Mouse (Mus musculus) urinary bladder, postnatal 14 days (tissue): ENCODE measurements around the gene Ly6g5c.

Experiments
- DNase-seq: peaks from one replicate; pipeline ENCODE4 v3.0.0; 2021; ENCODE audit warnings: low spot score

Ly6g5c gene

DNA sequence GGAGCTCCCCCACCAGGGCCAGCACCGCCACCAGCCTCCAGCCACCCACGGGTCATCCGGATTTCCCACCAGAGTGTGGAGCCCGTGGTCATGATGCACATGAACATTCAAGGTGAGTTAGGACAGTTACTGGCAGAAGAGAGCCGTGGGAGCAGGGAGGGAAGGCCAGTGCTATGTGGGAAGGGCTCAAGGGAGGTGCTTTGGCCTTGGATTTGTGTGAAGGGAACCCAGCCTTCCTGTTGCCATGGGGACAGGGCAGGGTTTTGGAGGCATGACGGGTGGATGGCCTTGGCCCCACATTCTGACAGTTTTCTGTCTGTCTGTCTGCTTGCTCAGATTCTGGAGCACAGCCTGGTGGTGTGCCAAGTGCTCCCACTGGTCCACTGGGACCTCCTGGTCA is 33.9 kb downstream of the Ly6g5c start:
- DNase-seq, result no peak

DNA sequence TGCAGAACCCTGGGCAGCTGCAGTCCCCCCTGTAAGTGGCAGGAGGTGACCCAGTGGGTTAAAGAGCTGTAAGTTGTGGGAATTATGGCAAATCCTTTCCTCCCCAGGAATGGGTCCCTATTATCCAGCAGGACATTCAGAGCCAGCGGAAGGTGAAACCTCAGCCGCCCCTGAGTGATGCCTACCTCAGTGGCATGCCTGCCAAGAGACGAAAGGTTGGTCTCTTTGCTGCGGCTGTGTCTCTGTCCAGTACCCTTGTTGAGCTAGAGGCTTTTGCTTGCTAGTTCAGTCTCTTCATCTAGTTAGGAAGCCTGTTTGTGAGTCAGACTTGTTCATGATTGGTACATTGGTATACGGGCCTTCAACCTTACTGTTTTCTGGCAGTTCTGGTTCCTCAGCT is 38.1 kb downstream of the Ly6g5c start:
- no peak for DNase-seq

DNA sequence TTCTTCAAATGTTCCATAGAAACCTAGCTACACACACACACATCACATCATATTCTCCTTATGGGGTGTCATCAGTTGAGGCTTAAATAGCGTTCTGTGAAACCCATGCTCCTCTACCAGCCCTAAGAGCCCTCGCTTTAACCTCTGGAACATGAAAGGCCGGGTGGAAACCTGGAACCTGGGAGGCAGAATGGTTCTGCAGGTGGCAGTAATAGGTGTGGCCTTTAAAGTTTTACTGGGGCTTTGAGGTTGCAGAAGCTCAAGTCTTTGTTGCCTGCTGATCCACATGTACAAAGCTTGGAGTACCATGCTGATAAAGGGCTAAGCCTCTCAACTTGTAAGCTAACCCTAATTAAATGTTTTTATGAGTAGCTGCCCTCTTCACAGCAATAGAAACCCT is 39.3 kb downstream of the Ly6g5c start:
- no peak for DNase-seq

DNA sequence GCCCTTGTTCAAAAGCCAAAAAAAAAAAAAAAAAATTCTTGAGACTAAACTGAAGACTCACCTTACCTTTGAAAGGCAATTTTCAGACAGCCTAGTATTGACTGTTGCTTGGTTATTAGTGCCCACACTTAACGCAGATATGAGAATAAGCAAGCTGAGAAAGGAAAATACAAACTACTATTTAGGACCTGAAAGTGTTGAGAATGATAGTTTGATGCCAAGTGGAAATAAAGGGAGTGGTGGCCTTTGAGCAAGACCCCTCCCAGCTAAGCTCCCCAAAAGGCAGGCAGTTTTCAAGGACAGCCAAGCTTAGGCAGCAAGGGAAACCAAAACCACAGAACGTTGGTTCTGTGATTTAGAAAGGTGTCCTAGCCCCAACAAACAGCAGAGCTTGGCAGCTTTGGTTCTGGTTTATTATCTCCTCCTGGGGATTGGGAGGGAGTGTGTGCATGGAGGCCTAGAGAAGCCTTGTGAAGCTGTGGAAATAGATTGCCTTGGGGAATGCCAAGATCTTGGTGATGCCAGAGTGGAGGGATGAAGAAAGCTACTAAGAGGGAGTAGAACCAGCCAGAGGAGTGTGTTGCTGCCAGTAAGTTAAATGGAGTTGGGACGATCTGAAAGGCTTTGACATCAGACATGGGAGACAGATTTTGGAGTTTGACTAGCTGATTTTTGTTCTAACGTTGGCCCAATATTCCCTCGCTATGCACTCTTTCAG is 40.0 kb downstream of the Ly6g5c start:
- no peak for DNase-seq

DNA sequence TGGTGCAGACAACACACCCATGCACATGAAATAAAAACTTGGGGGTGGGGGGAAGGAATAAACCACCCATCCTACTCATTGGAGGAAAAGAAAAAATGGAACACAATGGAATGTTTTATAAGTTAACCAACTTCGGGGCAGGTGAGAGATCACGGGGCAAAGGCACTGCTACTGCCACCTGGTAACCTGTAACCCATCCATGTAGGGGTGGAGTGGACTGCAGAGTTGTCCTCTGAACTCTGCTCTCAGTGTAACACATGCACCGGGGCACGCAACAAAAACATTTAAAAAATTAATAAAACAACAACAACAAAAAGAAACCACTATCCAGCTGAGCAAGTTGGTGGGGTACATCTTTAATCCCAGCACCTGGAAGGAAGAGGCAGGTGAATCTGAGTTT is 44.0 kb downstream of the Ly6g5c start:
- no peak for DNase-seq

DNA sequence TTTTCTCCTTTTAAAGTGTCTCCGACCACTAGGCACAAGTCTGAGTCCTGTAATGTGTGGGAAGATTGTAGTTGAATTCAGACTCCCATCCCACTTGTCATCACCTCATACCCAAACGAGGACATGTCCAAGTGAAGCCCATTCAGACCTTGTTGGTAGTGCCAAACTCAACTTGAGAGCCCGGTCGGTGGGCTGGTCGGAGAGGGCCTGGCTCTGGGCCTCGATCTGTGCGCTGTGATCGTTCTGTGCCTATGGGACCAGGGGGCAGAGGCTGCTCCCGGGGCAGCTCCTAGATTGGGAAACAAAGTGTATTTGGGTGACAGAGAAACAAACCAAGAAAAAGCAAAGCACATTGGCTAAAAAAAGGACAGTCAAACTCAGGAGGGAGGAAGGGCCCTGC is 45.0 kb downstream of the Ly6g5c start:
- no peak for DNase-seq

DNA sequence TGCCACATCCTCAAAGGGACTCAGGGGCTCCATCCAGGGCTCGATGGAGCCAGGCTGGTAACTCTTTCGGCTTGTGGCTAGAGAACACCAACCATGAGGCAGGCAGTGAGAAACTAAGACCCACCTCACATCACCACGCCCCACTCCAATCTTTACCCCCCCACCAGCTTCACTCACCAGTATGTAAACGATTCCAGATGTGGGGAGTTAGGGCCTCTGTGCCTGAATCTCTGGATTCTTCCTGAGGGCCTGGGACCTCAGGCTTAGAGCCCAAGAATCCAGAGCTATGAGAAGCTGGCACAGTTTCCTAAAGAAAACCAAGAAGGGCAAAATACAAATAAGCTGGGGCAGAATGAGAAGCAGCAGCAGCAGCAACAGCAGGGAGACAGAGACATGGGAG is 45.9 kb downstream of the Ly6g5c start:
- DNase-seq, result no peak

DNA sequence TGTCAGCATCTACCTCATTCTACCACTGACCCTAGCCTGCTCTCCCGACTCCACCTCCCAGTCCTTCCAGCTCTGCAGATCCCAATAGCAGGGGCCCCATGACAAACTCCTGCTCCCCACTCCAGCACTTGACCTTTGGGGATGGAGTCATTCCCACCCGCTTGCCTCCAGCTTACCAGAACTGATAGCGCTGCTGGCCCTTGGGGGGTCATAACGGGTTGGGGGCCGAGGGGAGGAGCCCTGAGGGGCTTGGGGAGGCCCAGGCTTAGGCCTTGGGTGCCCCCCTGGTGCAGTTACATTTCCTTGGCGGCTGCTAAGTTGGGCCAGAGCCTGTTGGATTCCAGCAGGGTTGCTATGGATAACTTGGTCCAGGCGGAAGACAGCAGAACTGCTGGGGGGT is 46.5 kb downstream of the Ly6g5c start:
- DNase-seq, result no peak

DNA sequence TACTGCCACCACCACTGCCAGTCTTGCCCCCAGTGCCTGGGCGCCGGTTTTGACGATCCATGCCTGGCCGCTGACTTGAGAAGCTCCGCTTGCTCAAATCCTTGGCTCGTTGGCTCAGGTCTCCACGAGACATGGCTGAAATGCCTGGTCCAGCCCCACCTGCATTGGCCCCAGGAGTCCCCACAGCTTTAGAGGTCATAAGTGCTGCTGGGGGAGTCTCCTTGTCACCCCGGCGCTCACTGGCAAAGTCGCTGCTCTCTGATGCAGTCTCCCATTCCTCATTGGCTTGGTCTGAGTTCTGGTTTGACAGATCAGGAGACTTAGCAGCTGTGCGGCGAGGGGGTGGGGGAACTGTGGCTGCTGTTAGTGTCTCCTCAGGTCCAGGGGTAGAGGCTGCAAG is 47.4 kb downstream of the Ly6g5c start:
- DNase-seq, result no peak

DNA sequence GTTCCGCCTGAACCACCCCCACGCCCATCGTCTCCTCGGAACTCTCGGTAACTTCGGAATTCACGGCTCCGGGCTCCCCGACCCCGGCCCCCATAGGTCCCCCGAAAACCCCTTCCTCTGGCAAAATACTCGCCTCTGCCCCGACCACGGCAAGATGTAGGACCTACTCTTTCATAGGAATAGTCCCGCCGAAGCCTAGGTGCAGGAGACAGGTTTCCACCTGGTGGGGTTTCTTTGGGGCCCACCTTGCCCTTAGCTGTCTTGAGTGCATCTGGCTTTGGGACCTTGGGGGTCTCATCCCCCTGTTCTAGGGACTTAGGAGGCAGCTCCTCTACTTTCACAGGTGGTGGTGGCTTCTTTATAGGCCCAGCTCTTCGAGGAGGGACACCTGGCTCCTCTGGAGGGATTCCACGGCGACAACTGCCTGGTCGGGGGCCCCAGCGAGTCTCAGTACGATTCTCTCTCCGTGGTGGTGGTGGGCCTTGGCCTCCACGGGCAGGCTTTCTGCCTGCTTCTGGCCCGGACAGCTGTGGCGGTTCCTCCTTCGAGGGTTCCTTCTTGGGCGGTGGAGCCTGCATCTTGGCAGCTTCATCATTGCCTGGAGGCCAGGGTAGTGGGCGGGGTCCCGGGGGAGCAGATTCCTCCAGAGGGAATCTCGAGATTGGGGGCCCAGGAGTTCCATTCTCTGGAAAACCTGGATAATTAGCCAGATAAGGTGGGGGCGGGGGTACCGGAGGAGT is 48.6 kb downstream of the Ly6g5c start:
- no peak for DNase-seq

DNA sequence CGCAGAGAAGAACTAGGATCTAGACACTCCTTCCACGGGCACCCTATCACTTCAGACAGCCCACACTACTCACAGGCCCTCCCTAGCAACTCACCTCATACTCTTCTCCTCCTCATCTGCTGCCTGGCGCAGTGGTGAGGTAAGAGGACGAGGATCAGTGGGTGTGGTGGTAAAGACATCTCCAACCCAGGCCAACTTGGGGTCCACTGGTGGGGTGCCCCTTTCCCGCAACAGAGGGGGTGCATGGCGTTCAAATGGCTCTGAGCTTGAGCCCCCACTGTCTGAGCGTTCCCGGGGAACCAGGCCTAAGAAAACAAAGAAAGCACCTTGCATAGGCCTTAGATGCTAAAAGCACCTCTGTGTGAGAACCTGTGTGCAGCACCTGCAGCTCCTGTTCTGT is 49.2 kb downstream of the Ly6g5c start:
- DNase-seq, result no peak

DNA sequence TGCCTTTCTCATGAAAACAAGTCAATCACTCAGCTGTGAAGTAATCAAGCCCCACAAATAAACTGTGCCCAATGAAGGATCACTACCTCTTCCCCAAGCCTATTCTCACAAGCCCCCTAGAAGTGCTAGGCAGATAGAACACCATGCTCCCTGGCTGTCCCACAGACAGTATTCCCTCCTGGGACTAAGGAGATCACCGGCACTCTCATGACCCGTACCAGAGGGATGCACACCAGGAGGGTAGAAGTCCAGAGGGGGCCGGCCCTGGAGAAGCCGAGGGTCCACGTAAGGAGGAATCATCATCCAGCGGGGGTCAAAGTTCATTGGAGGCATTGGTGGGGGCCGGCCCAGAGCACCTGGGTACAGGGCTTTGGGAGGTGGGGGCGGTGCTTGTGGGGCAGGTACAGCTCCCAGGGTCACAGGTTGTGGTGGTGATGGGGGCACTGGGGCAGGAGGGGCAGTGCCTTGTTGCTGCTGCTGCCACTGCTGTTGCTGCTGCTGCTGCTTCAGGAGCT is 49.6 kb downstream of the Ly6g5c start:
- no peak for DNase-seq

DNA sequence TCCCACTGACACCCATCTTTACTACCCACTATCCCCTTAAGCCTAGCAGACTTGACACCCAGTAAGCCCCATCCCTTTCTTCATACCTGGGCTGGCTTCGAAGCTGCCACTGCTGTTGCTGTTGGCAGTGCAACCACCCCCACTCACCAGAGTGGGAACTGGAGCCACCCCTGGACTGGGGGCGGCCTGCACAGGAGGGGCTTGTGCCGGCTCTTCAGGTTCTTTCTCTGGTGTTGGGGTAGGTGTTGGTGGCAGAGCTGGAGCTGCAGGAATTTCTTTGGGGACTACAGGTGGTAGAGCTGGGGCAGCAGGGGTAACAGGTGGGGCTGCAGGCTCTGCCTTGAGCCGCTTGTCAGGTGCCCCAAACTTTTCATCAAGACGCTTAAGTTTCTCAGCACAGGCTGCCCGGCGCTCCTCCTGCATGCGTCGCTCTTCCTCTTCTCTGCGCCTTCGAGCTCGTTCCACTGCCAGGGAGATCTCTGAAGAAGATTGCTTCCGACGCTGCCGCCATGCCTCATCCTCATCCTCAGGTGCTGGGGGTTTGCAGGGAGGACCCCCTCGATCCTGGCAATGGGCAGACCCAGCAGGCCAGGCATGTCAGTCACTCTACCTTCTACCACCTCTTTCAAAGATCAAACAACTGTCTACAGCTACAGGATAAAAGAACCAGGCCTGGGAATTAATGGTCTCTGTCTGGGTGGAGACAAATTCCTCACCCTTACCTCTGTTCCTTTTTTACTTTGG is 50.9 kb downstream of the Ly6g5c start:
- DNase-seq, result no peak

DNA sequence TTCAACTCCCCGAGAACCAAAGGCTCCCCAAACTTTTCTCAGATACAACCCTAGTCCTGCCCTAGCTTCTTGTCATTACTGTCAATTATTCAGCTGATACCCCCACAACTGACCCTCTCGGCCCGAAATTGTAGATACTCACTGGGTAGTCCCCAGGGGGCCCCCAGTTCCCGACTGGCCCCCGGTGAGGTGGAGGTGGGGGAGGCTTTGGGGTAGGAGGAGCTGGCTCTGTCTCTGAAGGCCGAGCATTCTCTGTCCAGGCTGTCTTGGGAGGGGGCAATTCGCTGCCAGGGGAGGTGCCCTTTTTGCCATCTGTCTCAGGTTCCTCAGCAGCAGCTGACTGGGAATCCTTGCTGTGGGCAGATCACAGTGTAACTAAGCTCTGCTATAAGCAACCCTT is 51.6 kb downstream of the Ly6g5c start:
- DNase-seq, result no peak

DNA sequence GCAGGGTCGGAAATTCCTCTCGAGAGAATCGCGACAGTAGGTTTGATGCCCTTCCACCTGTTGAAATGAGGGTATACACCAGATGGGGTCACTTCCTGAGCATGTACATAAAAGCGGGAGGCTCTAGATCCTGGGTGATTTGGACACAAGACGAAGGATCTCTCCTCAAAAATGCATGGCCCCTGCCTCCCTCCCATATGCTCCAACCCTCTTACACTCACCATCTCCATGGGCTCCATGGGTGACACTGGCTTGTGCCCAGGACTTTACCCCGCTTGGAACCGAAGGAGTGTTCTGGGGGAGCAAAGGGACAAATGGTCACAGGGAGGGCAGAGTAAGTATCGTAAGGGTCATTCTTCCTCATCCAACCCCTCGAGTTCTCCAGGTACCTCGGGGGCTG is 53.3 kb downstream of the Ly6g5c start:
- DNase-seq, result no peak
